Mouse (Mus musculus) kidney, postnatal 0 days (tissue): ENCODE data around the gene Tbkbp1. TPM values are rescaled to one million over a fixed set of nuclear protein-coding genes. Genes with fewer than 3 reads are reported as not detected.

Experiments
- ATAC-seq: fragments of 200-750 bp; cut with Nextera tagmentation; replicated peaks from 2 replicates; pipeline ENCODE4 v1.8.0; 2017; ENCODE audit warnings: low read depth, moderate number of reproducible peaks, moderate TSS enrichment, moderate library complexity; ENCODE audit not compliant: low FRiP score
- DNase-seq: peaks from one replicate; pipeline ENCODE4 v3.0.0-alpha.2; 2016; ENCODE audit warnings: low spot score
- H3K27ac ChIP-seq: fragments of 300-500 bp; sonication (generic); 2 replicates; pipeline ENCODE4 v1.5.1; 2014; ENCODE audit warnings: mild to moderate bottlenecking
- H3K27me3 ChIP-seq: fragments of 300-500 bp; sonication (generic); 2 replicates; pipeline ENCODE4 v1.6.1; 2014; ENCODE audit warnings: low read length, mixed read lengths; ENCODE audit not compliant: insufficient read depth
- H3K36me3 ChIP-seq: fragments of 300-500 bp; sonication (generic); 2 replicates; pipeline ENCODE4 v1.6.1; 2014; ENCODE audit warnings: low read length, mixed read lengths; ENCODE audit not compliant: insufficient read depth
- H3K4me1 ChIP-seq: fragments of 300-500 bp; sonication (generic); replicated peaks from 2 replicates; pipeline ENCODE4 v1.6.1; 2014; ENCODE audit warnings: antibody characterized with exemption, low read length, mixed read lengths; ENCODE audit not compliant: insufficient read depth
- H3K4me2 ChIP-seq: fragments of 300-500 bp; sonication (generic); 2 replicates; pipeline ENCODE4 v1.6.1; 2014; ENCODE audit warnings: mild to moderate bottlenecking, low read length, moderate library complexity, mixed read lengths
- H3K4me3 ChIP-seq: fragments of 300-500 bp; sonication (generic); replicated peaks from 2 replicates; pipeline ENCODE4 v1.5.1; 2014; ENCODE audit warnings: low read depth, low read length
- H3K9ac ChIP-seq: fragments of 300-500 bp; sonication (generic); 2 replicates; pipeline ENCODE4 v1.6.1; 2014; ENCODE audit warnings: low read depth, low read length
- H3K9me3 ChIP-seq: fragments of 300-500 bp; sonication (generic); replicated peaks from 2 replicates; pipeline ENCODE4 v1.6.1; 2016; ENCODE audit warnings: low read length, inconsistent platforms, mixed read lengths
- CTCF ChIP-seq: IDR thresholded peaks from 2 replicates; pipeline ENCODE4 v1.5.1; 2016; ENCODE audit warnings: antibody characterized with exemption, low read depth, mild to moderate bottlenecking, moderate library complexity
- WGBS: fragments of 180-500 bp; shearing (Covaris S2); extraction: QIAGEN DNeasy Blood & Tissue Kit; methylation state at CpG from one replicate; pipeline ENCODE4 v1.1.7; 2014; 5-methylcytosine and 5-hydroxymethylcytosine counted together
- polyA plus RNA-seq: library from polyadenylated mRNA; unstranded; fragments of >200 nt; fragmentation: Nextera tagmentation; extraction: Ambion mirVana; gene quantifications from 2 replicates; pipeline ENCODE4 v1.2.1, GENCODE M21; 2015

Gene Tbkbp1
- polyA plus RNA-seq, 1 experiment from 2014 or later: 5.5 TPM

DNA sequence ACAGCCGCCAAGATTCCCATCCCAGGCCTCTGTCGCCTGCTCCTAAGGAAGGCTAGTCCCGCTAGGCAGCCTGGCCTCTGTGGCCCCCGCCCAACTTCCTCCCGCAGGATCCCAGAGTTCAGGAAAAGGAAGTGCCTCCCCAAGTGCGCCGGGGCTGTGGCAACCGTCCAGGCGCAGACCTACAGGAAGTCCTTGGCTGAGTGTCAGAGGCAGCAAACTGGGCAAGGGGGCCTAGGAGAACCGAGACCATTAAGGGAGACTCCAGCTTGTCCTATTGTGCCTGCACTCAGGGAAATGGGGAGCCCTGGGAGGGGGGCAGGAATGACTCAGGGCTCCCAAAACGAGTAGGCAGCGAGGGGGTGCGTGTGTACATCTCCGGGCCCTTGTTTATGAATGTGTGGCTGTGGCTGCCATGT lies 1.3 kb downstream of the Tbkbp1 start:
- no peak for TF ChIP-seq CTCF
- H3K9ac ChIP-seq: peak overlapping the region; percentile 69; the same call in 1 of the 2 replicates
- peak overlapping the region; percentile 72 for H3K27ac ChIP-seq
- WGBS: 4% methylated on average over 14 of the region's 14 CpGs
- ATAC-seq (0 out of 2 replicates have a peak, but pooled peaks have one; percentile 8), DNase-seq (peak; percentile 71)
- H3K4me1 ChIP-seq: peaks cover 11% of the 10 kb centered on the region; the same call in 1 of the 2 replicates
- H3K9me3 ChIP-seq: no peaks in the 10 kb centered on the region
- H3K36me3 ChIP-seq: peaks cover 3% of the 10 kb centered on the region; the same call in 1 of the 2 replicates
- H3K4me3 ChIP-seq: peak overlapping the region; percentile 70
- H3K4me2 ChIP-seq: peak overlapping the region; percentile 97
- no peaks in the 10 kb centered on the region for H3K27me3 ChIP-seq

DNA sequence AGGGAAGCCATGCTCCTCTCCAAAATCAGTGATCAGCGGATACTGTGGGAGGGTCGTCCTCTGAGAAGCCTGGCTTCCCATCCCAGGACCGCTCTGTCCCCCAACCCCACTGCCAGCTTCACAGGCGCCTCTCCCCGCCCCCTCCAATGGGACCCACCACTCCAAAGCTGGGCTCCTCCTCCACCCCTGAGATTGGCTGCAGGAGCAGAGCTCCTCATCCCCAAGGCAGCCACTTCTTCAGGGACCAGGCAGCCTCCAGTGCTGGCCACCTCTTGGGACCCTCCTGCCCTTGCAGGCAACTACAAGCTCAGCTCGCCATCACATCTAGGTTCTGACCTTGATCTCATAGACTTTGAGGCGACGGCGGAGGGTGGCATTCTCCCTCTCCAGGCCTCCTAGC lies 2.3 kb downstream of the Tbkbp1 start:
- no peak for ATAC-seq
- Histone ChIP-seq H3K9me3 (no peaks in the 10 kb centered on the region), H3K4me2 (peak overlapping the region; percentile 97), H3K9ac (no peak overlapping the region), H3K27ac (peak overlapping the region; percentile 72; the same call in 1 of the 2 replicates), H3K4me3 (peak overlapping the region; percentile 70), H3K27me3 (no peaks in the 10 kb centered on the region), H3K4me1 (peaks cover 11% of the 10 kb centered on the region; the same call in 1 of the 2 replicates), H3K36me3 (peaks cover 3% of the 10 kb centered on the region; the same call in 1 of the 2 replicates)
- 30% methylated on average over 9 of the region's 9 CpGs for WGBS
- no peak for TF ChIP-seq CTCF
- DNase-seq: no peak

DNA sequence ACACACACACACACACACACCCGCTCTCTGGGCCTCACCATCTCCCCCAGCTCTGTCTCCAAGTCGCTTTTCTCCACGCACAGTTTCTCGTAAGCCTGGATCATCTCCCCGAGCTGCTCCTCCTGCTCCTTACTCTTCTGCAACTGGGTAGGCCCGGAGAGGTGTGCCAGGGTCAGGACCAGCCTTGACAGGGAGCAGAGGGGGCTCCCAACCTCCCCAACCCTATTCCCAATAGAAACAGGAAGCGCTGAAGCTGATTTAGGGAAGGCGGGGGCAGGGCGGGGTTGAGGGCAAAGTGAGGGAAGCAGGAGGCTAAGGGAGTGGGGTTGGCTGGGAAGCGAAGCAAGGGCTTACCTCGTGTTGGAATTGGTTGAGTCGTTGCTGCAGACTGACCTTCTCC lies 2.7 kb downstream of the Tbkbp1 start:
- peaks cover 3% of the 10 kb centered on the region; the same call in 1 of the 2 replicates for H3K36me3 ChIP-seq
- H3K4me2 ChIP-seq: peak overlapping the region; percentile 97
- H3K4me1 ChIP-seq: peaks cover 11% of the 10 kb centered on the region; the same call in 1 of the 2 replicates
- WGBS: 28% methylated on average over 12 of the region's 12 CpGs
- ATAC-seq (no peak), DNase-seq (no peak)
- peak overlapping the region; percentile 70; the same call in 1 of the 2 replicates for H3K4me3 ChIP-seq
- H3K27me3 ChIP-seq: no peaks in the 10 kb centered on the region
- no peak overlapping the region for H3K9ac ChIP-seq
- H3K27ac ChIP-seq: no peak overlapping the region
- no peak for TF ChIP-seq CTCF
- H3K9me3 ChIP-seq: no peaks in the 10 kb centered on the region

DNA sequence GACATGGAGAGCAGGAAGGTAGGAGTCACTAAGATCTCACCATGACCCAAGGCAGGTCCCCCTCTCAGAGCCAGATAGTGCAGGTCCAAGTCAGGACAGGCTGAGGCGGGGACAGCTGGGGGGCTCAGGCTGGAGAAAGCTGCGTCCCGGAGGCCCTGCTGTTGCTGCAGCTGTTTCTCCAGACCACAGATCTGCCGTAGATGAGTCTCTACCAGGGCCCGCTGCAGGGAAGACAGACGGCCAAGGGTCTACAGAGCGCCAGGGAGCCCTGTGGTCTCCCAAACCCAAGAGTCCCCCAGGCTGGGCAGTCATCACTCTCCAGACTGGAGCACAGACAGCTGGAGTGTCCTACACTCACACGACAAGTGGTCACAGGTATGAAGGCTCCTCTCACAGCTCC lies 4.0 kb downstream of the Tbkbp1 start:
- Histone ChIP-seq H3K27me3 (no peaks in the 10 kb centered on the region), H3K4me1 (peaks cover 10% of the 10 kb centered on the region; the same call in 1 of the 2 replicates), H3K9me3 (no peaks in the 10 kb centered on the region), H3K4me3 (no peak overlapping the region), H3K27ac (no peak overlapping the region), H3K36me3 (peaks cover 3% of the 10 kb centered on the region; the same call in 1 of the 2 replicates), H3K9ac (no peak overlapping the region), H3K4me2 (no peak overlapping the region)
- WGBS: 88% methylated on average over 8 of the region's 8 CpGs
- ATAC-seq (no peak), DNase-seq (no peak)
- no peak for TF ChIP-seq CTCF

DNA sequence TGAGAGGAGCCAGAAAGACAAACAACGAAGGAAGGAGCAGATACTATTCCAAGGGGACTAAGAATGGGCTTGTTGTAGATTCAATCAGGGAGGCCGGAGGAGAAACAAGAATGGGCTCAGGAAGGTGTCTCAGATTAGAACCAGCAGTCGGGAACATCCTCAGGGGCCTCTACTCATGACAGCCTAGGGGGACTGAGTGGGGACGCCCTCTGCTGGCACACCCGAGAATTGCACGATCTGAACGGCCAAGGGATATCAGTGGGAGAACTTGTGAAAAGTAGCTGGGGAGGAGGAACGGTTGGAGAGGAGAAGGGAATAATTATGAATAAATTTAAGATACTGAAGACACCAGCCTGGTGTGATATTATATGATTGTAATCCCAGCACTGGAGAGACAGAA lies 4.6 kb downstream of the Tbkbp1 start:
- H3K27ac ChIP-seq: no peak overlapping the region
- H3K4me1 ChIP-seq: peaks cover 6% of the 10 kb centered on the region; the same call in 1 of the 2 replicates
- WGBS: 10% methylated on average over 8 of the region's 8 CpGs
- ATAC-seq (no peak), DNase-seq (peak; percentile 79)
- peaks cover 5% of the 10 kb centered on the region; the same call in 1 of the 2 replicates for H3K36me3 ChIP-seq
- H3K9me3 ChIP-seq: no peaks in the 10 kb centered on the region
- peak overlapping the region; percentile 0; the same call in 1 of the 2 replicates for H3K4me2 ChIP-seq
- no peak overlapping the region for H3K9ac ChIP-seq
- no peak overlapping the region for H3K4me3 ChIP-seq
- peak; percentile 88 for TF ChIP-seq CTCF
- H3K27me3 ChIP-seq: no peaks in the 10 kb centered on the region

DNA sequence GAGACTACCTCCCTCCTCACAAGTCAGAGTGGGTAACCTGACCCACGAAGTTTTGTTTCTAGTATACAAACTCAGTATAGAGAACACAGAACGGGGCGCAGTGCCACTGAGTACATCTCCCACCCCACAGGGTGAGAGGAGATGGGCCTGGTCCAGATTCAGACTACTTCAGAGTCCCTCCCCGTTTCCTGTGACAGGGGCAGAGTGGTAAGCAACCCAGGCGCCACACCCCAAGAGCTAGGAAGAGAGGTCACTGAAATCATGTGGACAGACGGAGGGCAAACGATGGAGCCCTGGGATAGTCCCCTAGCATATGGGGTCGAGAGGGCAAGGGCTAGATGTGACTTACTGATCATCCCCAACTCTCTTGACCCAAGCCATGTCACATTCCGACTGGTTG lies 5.3 kb downstream of the Tbkbp1 start:
- no peak for ATAC-seq
- no peak for TF ChIP-seq CTCF
- Histone ChIP-seq H3K27me3 (no peaks in the 10 kb centered on the region), H3K36me3 (peaks cover 5% of the 10 kb centered on the region; the same call in 1 of the 2 replicates), H3K4me3 (no peak overlapping the region), H3K4me2 (no peak overlapping the region), H3K4me1 (peaks cover 6% of the 10 kb centered on the region; the same call in 1 of the 2 replicates), H3K9ac (no peak overlapping the region), H3K9me3 (no peaks in the 10 kb centered on the region), H3K27ac (no peak overlapping the region)
- no peak for DNase-seq
- WGBS: 72% methylated on average over 9 of the region's 9 CpGs
